8 mouse cellular contexts compared by ENCODE assay signal in the genomic region with DNA sequence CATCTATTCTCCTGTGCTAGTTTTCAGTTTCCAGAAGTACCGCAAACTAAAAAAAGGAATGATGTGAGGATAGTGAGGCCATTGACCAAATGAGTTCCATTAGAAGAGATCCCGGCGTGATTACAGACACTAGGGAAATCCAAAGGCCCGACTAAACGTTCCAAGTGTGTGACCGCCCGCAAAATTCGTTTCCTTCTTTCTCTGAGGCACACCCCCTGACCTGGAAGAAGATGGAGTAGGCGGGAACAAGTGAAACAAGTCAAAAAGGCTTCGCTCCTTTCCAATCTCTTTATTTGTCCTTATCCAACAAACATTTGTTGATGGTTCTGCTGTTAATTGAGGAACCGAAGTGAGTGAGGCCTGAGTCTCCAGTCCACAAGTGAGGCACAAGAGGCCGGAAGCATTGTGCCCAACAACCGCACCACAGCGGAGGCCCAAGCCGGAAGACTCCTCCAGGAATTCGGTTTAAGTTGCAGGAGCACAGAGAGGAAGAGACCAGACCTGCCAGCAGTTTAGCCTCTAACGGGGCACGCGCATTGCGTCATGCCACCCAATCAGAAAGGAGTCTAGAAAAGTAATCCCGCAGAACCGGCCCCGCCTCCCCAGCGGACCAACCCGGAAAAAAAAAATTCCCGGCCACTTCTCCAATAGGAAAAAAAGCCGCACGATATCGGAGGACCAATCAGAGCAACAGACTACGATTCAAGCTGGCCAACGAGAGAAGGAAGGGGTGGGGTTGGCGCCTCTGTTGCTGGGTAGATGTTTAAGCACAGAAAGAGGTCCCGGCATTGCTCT. TPM values are rescaled to one million over a fixed set of nuclear protein-coding genes. Genes with fewer than 3 reads are reported as not detected.
DNase-seq lines count a peak whose midpoint lies in the region; ATAC-seq lines count a peak whose summit lies in the region.

Ttc9c (minus strand) TSS at position 533 of the 795 bp plus-strand sequence.

- DNase-seq in adrenal gland, postnatal 14 days: peak; percentile 98
- peak; percentile 97 for DNase-seq in embryo, embryonic 9.5 days (ENCODE audit: extremely low spot score)
- DNase-seq in gastrocnemius, postnatal 36 days: peak; percentile 89 to 91
- DNase-seq in intestine, embryonic 14.5 days (ENCODE audit: low spot score): peak; percentile 98
- peak; percentile 98 for DNase-seq in left cerebral cortex, postnatal 10 days (ENCODE audit: extremely low spot score in 1 of 2, low spot score in 2 of 2)
- peak; percentile 92 for DNase-seq in right cerebral cortex, postnatal 14 days
- peak; percentile 99 for DNase-seq in yolk sac, embryonic 10.5 days (ENCODE audit: low spot score)

- peak; percentile 93 for ATAC-seq in intestine, embryonic 14.5 days (replicated peaks; ENCODE audit: low FRiP score, low TSS enrichment, low read depth)
- peak; percentile 75 for ATAC-seq in megakaryocyte progenitor cell, adult 5-6 weeks (replicated peaks; ENCODE audit: poor library complexity)

- H3K4me2 ChIP-seq in intestine, embryonic 14.5 days (ENCODE audit: low read length): peak within 1 kb of the TSS; percentile 79

- H3K27me3 ChIP-seq in intestine, embryonic 14.5 days (replicated peaks; ENCODE audit: control insufficient read depth, insufficient read depth, low read length): no peaks in the 10 kb centered on the region

- intact Hi-C loops in gastrocnemius, postnatal 36 days (cut with DNase I): no loop called here
- intact Hi-C loops in left cerebral cortex, postnatal 10 days (cut with DNase I): loop anchor here (5.0 kb wide), 1 partner anchor 47 kb away; the partner anchor contains the start of genes Tmem179b and Tmem223

- H3K9me3 ChIP-seq in intestine, embryonic 14.5 days (ENCODE audit: control insufficient read depth, low read length): no peaks in the 10 kb centered on the region

- WGBS in intestine, embryonic 14.5 days: under 1% methylated on average over 33 of the region's 33 CpGs

- H3K36me3 ChIP-seq in intestine, embryonic 14.5 days (ENCODE audit: control insufficient read depth, insufficient read depth, low read length): peaks cover 42% of the 10 kb centered on the region

- H3K4me3 ChIP-seq in intestine, embryonic 14.5 days (ENCODE audit: low read depth, low read length): peak within 1 kb of the TSS; percentile 99

- H3K27ac ChIP-seq in intestine, embryonic 14.5 days (ENCODE audit: low read depth): peak within 1 kb of the TSS; percentile 96

- peak within 1 kb of the TSS; percentile 94 for H3K9ac ChIP-seq in intestine, embryonic 14.5 days (ENCODE audit: low read length)

- peaks cover 27% of the 10 kb centered on the region for H3K4me1 ChIP-seq in intestine, embryonic 14.5 days (replicated peaks; ENCODE audit: control insufficient read depth, insufficient read depth, low read length)

RNA-seq across cellular contexts. Expression of gene Ttc9c, which starts in this region (rescaled TPM):
- total RNA-seq in adrenal gland, postnatal 14 days (2021): 29.6 and 32.0 TPM in 2 replicates
- 1 to 10 TPM; 9.2 TPM for total RNA-seq in gastrocnemius, postnatal 36 days (2021)
- 38.5 and 48.4 TPM in 2 replicates for polyA plus RNA-seq in intestine, embryonic 14.5 days (2014; fragmentation: Nextera tagmentation; extraction: Ambion mirVana)
- 10 to 100 TPM; 27.7 to 29.0 TPM for total RNA-seq in left cerebral cortex, postnatal 10 days (2021)
- 29.0 and 31.0 TPM in 2 replicates for total RNA-seq in megakaryocyte progenitor cell, adult 5-6 weeks (2015)
- total RNA-seq in megakaryocyte progenitor cell, adult 5-6 weeks (2017): 65.6 and 73.3 TPM in 2 replicates

Comparison
In these comparisons a context has a peak if more than half of its experiments do, and no peak if none do; other contexts are left out.
1. Peak in every context shown above with its lines: DNase-seq, ATAC-seq, H3K4me3 ChIP-seq and H3K27ac ChIP-seq.